Mouse (Mus musculus) heart, postnatal 0 days (tissue): ENCODE results near the gene Mphosph9. TPM values are rescaled to one million over a fixed set of nuclear protein-coding genes. Genes with fewer than 3 reads are reported as not detected.
A peak's percentile ranks its signal among the peaks of the same experiment; 100 is the strongest.

ENCODE experiments used
- ATAC-seq: fragments of 200-750 bp; cut with Nextera tagmentation; 2 replicates; pipeline ENCODE4 v1.8.0; 2017; ENCODE audit warnings: low read depth, moderate number of reproducible peaks, moderate library complexity; ENCODE audit not compliant: insufficient read depth
- DNase-seq: peaks from one replicate; pipeline ENCODE4 v3.0.0-alpha.2; 2016; ENCODE audit warnings: low spot score
- H3K27ac ChIP-seq: fragments of 300-500 bp; sonication (generic); 2 replicates; pipeline ENCODE4 v1.5.1; 2014; ENCODE audit warnings: low read depth, mild to moderate bottlenecking
- H3K27me3 ChIP-seq: fragments of 300-500 bp; sonication (generic); 2 replicates; pipeline ENCODE4 v1.6.1; 2014; ENCODE audit warnings: low read length, mixed read lengths; ENCODE audit not compliant: control insufficient read depth, insufficient read depth
- H3K36me3 ChIP-seq: fragments of 300-500 bp; sonication (generic); replicated peaks from 2 replicates; pipeline ENCODE4 v1.6.1; 2014; ENCODE audit warnings: low read length, mixed read lengths; ENCODE audit not compliant: control insufficient read depth, insufficient read depth
- H3K4me1 ChIP-seq: fragments of 300-500 bp; sonication (generic); 2 replicates; pipeline ENCODE4 v1.6.1; 2014; ENCODE audit warnings: antibody characterized with exemption; ENCODE audit not compliant: control insufficient read depth, insufficient read depth
- H3K4me2 ChIP-seq: fragments of 300-500 bp; sonication (generic); 2 replicates; pipeline ENCODE4 v1.6.1; 2014; ENCODE audit warnings: low read depth, mild to moderate bottlenecking, low read length, moderate library complexity
- H3K4me3 ChIP-seq: fragments of 300-500 bp; sonication (generic); 2 replicates; pipeline ENCODE4 v1.5.1; 2014; ENCODE audit warnings: low read depth, low read length
- H3K9ac ChIP-seq: fragments of 300-500 bp; sonication (generic); replicated peaks from 2 replicates; pipeline ENCODE4 v1.6.1; 2014; ENCODE audit warnings: low read depth, low read length, mixed read lengths
- H3K9me3 ChIP-seq: fragments of 300-500 bp; sonication (generic); replicated peaks from 2 replicates; pipeline ENCODE4 v1.6.1; 2016; ENCODE audit warnings: low read length; ENCODE audit not compliant: control insufficient read depth
- CTCF ChIP-seq: IDR thresholded peaks from 2 replicates; pipeline ENCODE4 v1.5.1; 2016; ENCODE audit warnings: antibody characterized with exemption, control low read depth, low read depth
- EP300 ChIP-seq: IDR thresholded peaks from 2 replicates; pipeline ENCODE4 v1.6.1; 2016; ENCODE audit warnings: antibody characterized with exemption, low read depth
- WGBS: fragments of 180-500 bp; shearing (Covaris S2); extraction: QIAGEN DNeasy Blood & Tissue Kit; methylation state at CpG from one replicate; pipeline ENCODE4 v1.1.7; 2014; 5-methylcytosine and 5-hydroxymethylcytosine counted together
- polyA plus RNA-seq: library from polyadenylated mRNA; unstranded; fragments of >200 nt; fragmentation: Nextera tagmentation; extraction: Ambion mirVana; gene quantifications from 2 replicates; pipeline ENCODE4 v1.2.1, GENCODE M21; 2015
- total RNA-seq: library from RNA; depleted of rRNA; stranded (reverse); fragments of >200 nt; gene quantifications from 2 replicates; pipeline ENCODE4 v1.2.3, GENCODE M21; 2014; ENCODE audit warnings: low replicate concordance

The Mphosph9 gene
- total and polyA plus RNA-seq, 2 experiments from 2014 or later: 5.3 to 10.5 TPM

- WGBS: 40% methylated on average over 16 of the region's 16 CpGs
- ATAC-seq (peak; percentile 34; the same call in 1 of the 2 replicates), DNase-seq (no peak)
- TF ChIP-seq CTCF: no peak
- no peak for TF ChIP-seq EP300
- H3K4me2 ChIP-seq: no peak overlapping the region
- H3K36me3 ChIP-seq: no peaks in the 10 kb centered on the region
- no peak overlapping the region for H3K4me3 ChIP-seq
- H3K27ac ChIP-seq: peak overlapping the region; percentile 55; the same call in 1 of the 2 replicates
- H3K27me3 ChIP-seq: no peaks in the 10 kb centered on the region
- H3K9ac ChIP-seq: no peak overlapping the region
- no peaks in the 10 kb centered on the region for H3K9me3 ChIP-seq
- peaks cover 73% of the 10 kb centered on the region for H3K4me1 ChIP-seq
Measured at GRCm38 (mm10) chr5:124224321-124225092, 103.3 kb downstream of the Mphosph9 start.

GRCm38 (mm10) chr5:124223574-124223973, 104.2 kb downstream of the Mphosph9 start:
- ATAC-seq: no peak
- TF ChIP-seq CTCF (no peak), EP300 (no peak)
- Histone ChIP-seq H3K27me3 (no peaks in the 10 kb centered on the region), H3K36me3 (no peaks in the 10 kb centered on the region), H3K9ac (no peak overlapping the region), H3K9me3 (no peaks in the 10 kb centered on the region), H3K27ac (no peak overlapping the region), H3K4me2 (no peak overlapping the region), H3K4me1 (peaks cover 80% of the 10 kb centered on the region), H3K4me3 (no peak overlapping the region)
- DNase-seq: no peak
- 79% methylated on average over 8 of the region's 8 CpGs for WGBS

- no peaks in the 10 kb centered on the region for H3K9me3 ChIP-seq
- DNase-seq: no peak
- no peaks in the 10 kb centered on the region for H3K36me3 ChIP-seq
- TF ChIP-seq CTCF (no peak), EP300 (no peak)
- no peak overlapping the region for H3K9ac ChIP-seq
- H3K27me3 ChIP-seq: no peaks in the 10 kb centered on the region
- ATAC-seq: no peak
- 61% methylated on average over 11 of the region's 11 CpGs for WGBS
- no peak overlapping the region for H3K4me2 ChIP-seq
- H3K27ac ChIP-seq: peak overlapping the region; percentile 73
- peaks cover 88% of the 10 kb centered on the region for H3K4me1 ChIP-seq
- H3K4me3 ChIP-seq: no peak overlapping the region
Measured at GRCm38 (mm10) chr5:124222696-124223095, 105.1 kb downstream of the Mphosph9 start.

GRCm38 (mm10) chr5:124221736-124222040, 106.1 kb downstream of the Mphosph9 start:
- H3K27ac ChIP-seq: peak overlapping the region; percentile 73
- 56% methylated on average over 7 of the region's 7 CpGs for WGBS
- H3K4me3 ChIP-seq: no peak overlapping the region
- DNase-seq (no peak), ATAC-seq (no peak)
- TF ChIP-seq EP300 (no peak), CTCF (no peak)
- no peaks in the 10 kb centered on the region for H3K36me3 ChIP-seq
- H3K27me3 ChIP-seq: no peaks in the 10 kb centered on the region
- no peak overlapping the region for H3K4me2 ChIP-seq
- H3K9me3 ChIP-seq: no peaks in the 10 kb centered on the region
- no peak overlapping the region for H3K9ac ChIP-seq
- peaks cover 84% of the 10 kb centered on the region for H3K4me1 ChIP-seq

GRCm38 (mm10) chr5:124221037-124221735, 106.6 kb downstream of the Mphosph9 start:
- WGBS: 14% methylated on average over 7 of the region's 7 CpGs
- peak; percentile 59 for ATAC-seq
- Histone ChIP-seq H3K27ac (peak overlapping the region; percentile 73), H3K4me1 (peaks cover 80% of the 10 kb centered on the region), H3K4me3 (no peak overlapping the region), H3K9me3 (no peaks in the 10 kb centered on the region), H3K27me3 (no peaks in the 10 kb centered on the region), H3K36me3 (no peaks in the 10 kb centered on the region), H3K9ac (no peak overlapping the region), H3K4me2 (no peak overlapping the region)
- peak; percentile 90 for DNase-seq
- TF ChIP-seq CTCF (peak; percentile 17; the same call in 1 of the 2 replicates), EP300 (0 out of 2 replicates have a peak, but pooled peaks have one; percentile 26)
